Mouse (Mus musculus): Measurements from ENCODE around the gene Vipr2. TPM values are rescaled to one million over a fixed set of nuclear protein-coding genes. Genes with fewer than 3 reads are reported as not detected.

The Vipr2 gene
- polyA plus RNA-seq, 1 experiment, result 0.47 TPM

GRCm38 (mm10) chr12:116181436-116182050 lies 104.0 kb downstream of the Vipr2 start:
- peaks cover 12% of the 10 kb centered on the region for H3K4me1 ChIP-seq
- no peaks in the 10 kb centered on the region for H3K36me3 ChIP-seq (replicated peaks; ENCODE audit: low read length)
- H3K9me3 ChIP-seq, result peaks cover 4% of the 10 kb centered on the region; the same call in 1 of the 2 replicates
- TF ChIP-seq GATA1 (IDR thresholded peaks at IDR 0.05; ENCODE audit: borderline replicate concordance, low read length), result no peak
- no peak for TF ChIP-seq FLI1 (IDR thresholded peaks at IDR 0.05; ENCODE audit: low read length)
- H3K4me3 ChIP-seq (replicated peaks), result no peak overlapping the region
- H3K27me3 ChIP-seq (replicated peaks), result peaks cover 15% of the 10 kb centered on the region

GRCm38 (mm10) chr12:116182376-116182775 lies 104.8 kb downstream of the Vipr2 start:
- TF ChIP-seq FLI1 (IDR thresholded peaks at IDR 0.05; ENCODE audit: low read length) (no peak), GATA1 (IDR thresholded peaks at IDR 0.05; ENCODE audit: borderline replicate concordance, low read length) (no peak)
- no peaks in the 10 kb centered on the region for H3K36me3 ChIP-seq (replicated peaks; ENCODE audit: low read length)
- H3K27me3 ChIP-seq (replicated peaks), result peaks cover 15% of the 10 kb centered on the region
- H3K4me3 ChIP-seq (replicated peaks), result no peak overlapping the region
- H3K9me3 ChIP-seq, result peaks cover 4% of the 10 kb centered on the region; the same call in 1 of the 2 replicates
- H3K4me1 ChIP-seq, result peaks cover 12% of the 10 kb centered on the region

- TF ChIP-seq FLI1 (IDR thresholded peaks at IDR 0.05; ENCODE audit: low read length) (no peak), GATA1 (IDR thresholded peaks at IDR 0.05; ENCODE audit: borderline replicate concordance, low read length) (no peak)
- H3K4me1 ChIP-seq, result peaks cover 12% of the 10 kb centered on the region
- H3K9me3 ChIP-seq, result peaks cover 4% of the 10 kb centered on the region; the same call in 1 of the 2 replicates
- peaks cover 15% of the 10 kb centered on the region for H3K27me3 ChIP-seq (replicated peaks)
- no peak overlapping the region for H3K4me3 ChIP-seq (replicated peaks)
- H3K36me3 ChIP-seq (replicated peaks; ENCODE audit: low read length), result no peaks in the 10 kb centered on the region
Measured at GRCm38 (mm10) chr12:116183212-116183935, 105.8 kb downstream of the Vipr2 start.

GRCm38 (mm10) chr12:116193952-116194351 lies 116.4 kb downstream of the Vipr2 start:
- TF ChIP-seq GATA1 (IDR thresholded peaks at IDR 0.05; ENCODE audit: borderline replicate concordance, low read length) (no peak), FLI1 (IDR thresholded peaks at IDR 0.05; ENCODE audit: low read length) (no peak)

GRCm38 (mm10) chr12:116194641-116195040 lies 117.1 kb downstream of the Vipr2 start:
- H3K4me3 ChIP-seq (replicated peaks), result no peak overlapping the region
- TF ChIP-seq GATA1 (IDR thresholded peaks at IDR 0.05; ENCODE audit: borderline replicate concordance, low read length) (no peak), FLI1 (IDR thresholded peaks at IDR 0.05; ENCODE audit: low read length) (no peak)
- H3K27me3 ChIP-seq (replicated peaks), result peaks cover 22% of the 10 kb centered on the region
- H3K36me3 ChIP-seq (replicated peaks; ENCODE audit: low read length), result no peaks in the 10 kb centered on the region
- no peaks in the 10 kb centered on the region for H3K9me3 ChIP-seq
- H3K4me1 ChIP-seq, result no peaks in the 10 kb centered on the region

More at GRCm38 (mm10) chr12:116193952-116194351, 116.4 kb downstream of the Vipr2 start:
- Histone ChIP-seq H3K9me3 (no peaks in the 10 kb centered on the region), H3K27me3 (replicated peaks) (peaks cover 21% of the 10 kb centered on the region), H3K4me3 (replicated peaks) (no peak overlapping the region), H3K36me3 (replicated peaks; ENCODE audit: low read length) (no peaks in the 10 kb centered on the region), H3K4me1 (no peaks in the 10 kb centered on the region)

Other genes starting within 250 kb of the Vipr2 start
- gene Zfp386, start 30.0 kb upstream of the Vipr2 start, polyA plus RNA-seq (2012; ENCODE audit: insufficient read depth, low replicate concordance), result 0.65 TPM in 1 of 2 replicates, not detected in the other
- gene Wdr60, start 185.3 kb downstream of the Vipr2 start, polyA plus RNA-seq (2012; ENCODE audit: insufficient read depth, low replicate concordance), result 2.0 TPM in 1 of 2 replicates, not detected in the other
- gene Gm11027, start 197.7 kb downstream of the Vipr2 start, polyA plus RNA-seq (2012; ENCODE audit: insufficient read depth, low replicate concordance), result not detected in 2 replicates
- 3.8 and 4.3 TPM in 2 replicates for gene Esyt2, start 203.5 kb downstream of the Vipr2 start, polyA plus RNA-seq (2012; ENCODE audit: insufficient read depth, low replicate concordance)

Data from megakaryocyte, embryonic 14.5 days (primary cell).